Mouse (Mus musculus) layer of hippocampus, adult 9-10 months (tissue): Measurements from ENCODE around the gene Cdkn1b.

Experiments used
- DNase-seq: peaks from one replicate; pipeline ENCODE4 v3.0.0; 2022; ENCODE audit warnings: low spot score

The Cdkn1b gene

DNA sequence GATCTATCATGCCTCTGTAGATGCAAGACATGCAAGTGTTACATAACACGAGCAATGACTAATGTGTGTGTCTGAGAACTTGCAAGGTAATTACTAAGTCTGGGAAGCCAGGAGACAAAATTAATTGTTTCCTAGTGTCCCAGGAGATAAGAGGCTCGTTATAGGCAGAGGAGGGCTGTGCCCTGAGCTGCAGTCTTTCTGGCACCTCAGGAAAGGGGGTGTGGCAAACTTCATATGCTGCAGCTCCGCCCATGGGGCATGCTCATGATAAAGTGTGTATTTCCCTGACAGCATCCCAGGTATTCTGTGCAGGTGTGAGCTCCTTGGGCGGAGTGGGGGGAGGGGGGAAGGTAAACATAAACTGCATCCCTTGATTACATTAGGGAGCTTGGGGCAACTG lies 51.9 kb downstream of the Cdkn1b start:
- DNase-seq, result no peak
